Mouse (Mus musculus) thymus, postnatal 0 days (tissue): ENCODE results near the gene Plekhj1. TPM values are rescaled to one million over a fixed set of nuclear protein-coding genes. Genes with fewer than 3 reads are reported as not detected.

Experiments
- DNase-seq: peaks from one replicate; pipeline ENCODE4 v3.0.0-alpha.2; 2015; ENCODE audit warnings: low spot score
- polyA plus RNA-seq: library from polyadenylated mRNA; unstranded; fragments of >200 nt; fragmentation: Nextera tagmentation; extraction: Ambion mirVana; gene quantifications from 2 replicates; pipeline ENCODE4 v1.2.1, GENCODE M21; 2015

The Plekhj1 gene
- polyA plus RNA-seq, 1 experiment from 2014 or later = 137 TPM

- no peak for DNase-seq
Observed at GRCm38 (mm10) chr10:80806341-80807056, 8.1 kb upstream of the Plekhj1 start.

GRCm38 (mm10) chr10:80805925-80806324 lies 7.5 kb upstream of the Plekhj1 start:
- peak; percentile 61 for DNase-seq

GRCm38 (mm10) chr10:80805322-80805721 lies 6.9 kb upstream of the Plekhj1 start:
- DNase-seq = no peak

DNA sequence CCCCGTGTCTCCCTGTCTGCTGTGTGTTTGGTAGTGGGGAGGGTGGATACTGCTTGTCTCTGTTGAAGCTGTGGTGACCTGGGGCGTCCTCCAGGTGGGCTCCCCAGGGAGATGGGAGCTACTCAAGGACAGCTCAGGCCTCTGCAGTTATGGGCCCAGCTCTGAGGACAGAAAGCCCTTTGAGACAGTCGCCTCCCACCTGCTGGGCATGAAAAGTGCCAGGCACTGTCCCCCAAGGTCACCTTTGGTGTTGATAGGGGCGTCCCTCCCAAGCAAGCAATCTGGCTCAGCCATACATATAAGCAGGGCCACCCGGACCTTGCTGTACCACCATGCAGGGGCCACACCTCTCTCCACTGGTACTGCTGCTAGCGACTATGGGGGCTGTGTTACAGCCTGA lies 6.5 kb upstream of the Plekhj1 start, which contains the start of gene Amh:
TSS of gene Amh (plus strand) at position 328 of the 400 bp plus-strand sequence.
- DNase-seq = no peak

- DNase-seq = no peak
Observed at GRCm38 (mm10) chr10:80804340-80804739, 5.9 kb upstream of the Plekhj1 start.

DNA sequence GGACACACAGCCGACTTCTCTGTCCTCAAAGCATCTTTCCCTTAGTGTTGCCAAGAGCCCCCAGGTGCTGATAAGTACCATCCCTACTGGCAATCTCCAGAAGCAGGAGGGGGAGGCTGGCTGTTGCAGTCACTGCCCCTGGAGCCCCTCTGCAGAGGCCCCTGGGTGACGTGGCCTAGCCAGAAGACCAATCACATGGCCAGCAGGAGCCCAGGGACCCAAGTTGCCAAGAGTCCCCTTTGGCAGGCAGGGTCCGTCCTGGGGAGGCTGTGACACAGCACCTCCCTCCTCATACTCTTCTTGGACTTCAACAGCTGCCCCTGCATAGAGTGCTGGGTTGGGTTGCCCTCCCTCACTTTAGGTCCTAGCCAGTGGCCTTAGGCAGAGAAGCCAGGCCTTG lies 4.6 kb upstream of the Plekhj1 start:
- no peak for DNase-seq

DNA sequence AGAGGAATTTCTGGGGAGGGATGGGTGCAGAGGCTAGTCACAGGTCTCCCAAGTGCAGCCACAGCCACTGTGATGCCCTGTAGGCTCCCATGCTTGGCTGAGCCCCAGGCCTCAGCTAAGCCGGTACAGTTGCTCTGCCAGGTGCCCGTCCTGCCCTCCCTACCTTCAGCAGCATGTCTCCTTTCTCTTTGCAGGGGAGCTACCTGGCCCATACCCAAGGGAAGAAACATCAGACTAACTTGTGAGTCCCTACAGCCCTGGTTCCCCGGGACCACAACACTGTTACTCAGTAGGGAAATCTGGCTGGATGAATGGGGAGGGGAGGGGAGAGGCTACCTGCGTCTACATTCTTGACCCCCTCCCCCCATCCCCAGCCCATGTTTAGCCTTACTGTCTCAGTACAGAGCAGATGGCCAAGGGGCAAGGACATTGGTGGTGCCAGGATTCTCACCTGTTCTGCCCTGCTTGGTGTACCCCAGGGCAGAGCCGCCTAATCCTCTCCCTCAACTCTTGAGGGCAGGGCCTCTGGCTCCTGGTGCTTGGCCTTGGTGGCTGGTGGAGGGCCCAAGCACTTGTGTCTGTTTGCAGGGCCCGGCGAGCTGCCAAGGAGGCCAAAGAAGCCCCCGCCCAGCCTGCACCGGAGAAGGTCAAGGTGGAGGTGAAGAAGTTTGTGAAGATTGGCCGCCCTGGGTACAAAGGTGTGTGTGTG lies 3.9 kb upstream of the Plekhj1 start:
- no peak for DNase-seq

GRCm38 (mm10) chr10:80799070-80799566 lies 692 bp upstream of the Plekhj1 start:
- DNase-seq = no peak

DNA sequence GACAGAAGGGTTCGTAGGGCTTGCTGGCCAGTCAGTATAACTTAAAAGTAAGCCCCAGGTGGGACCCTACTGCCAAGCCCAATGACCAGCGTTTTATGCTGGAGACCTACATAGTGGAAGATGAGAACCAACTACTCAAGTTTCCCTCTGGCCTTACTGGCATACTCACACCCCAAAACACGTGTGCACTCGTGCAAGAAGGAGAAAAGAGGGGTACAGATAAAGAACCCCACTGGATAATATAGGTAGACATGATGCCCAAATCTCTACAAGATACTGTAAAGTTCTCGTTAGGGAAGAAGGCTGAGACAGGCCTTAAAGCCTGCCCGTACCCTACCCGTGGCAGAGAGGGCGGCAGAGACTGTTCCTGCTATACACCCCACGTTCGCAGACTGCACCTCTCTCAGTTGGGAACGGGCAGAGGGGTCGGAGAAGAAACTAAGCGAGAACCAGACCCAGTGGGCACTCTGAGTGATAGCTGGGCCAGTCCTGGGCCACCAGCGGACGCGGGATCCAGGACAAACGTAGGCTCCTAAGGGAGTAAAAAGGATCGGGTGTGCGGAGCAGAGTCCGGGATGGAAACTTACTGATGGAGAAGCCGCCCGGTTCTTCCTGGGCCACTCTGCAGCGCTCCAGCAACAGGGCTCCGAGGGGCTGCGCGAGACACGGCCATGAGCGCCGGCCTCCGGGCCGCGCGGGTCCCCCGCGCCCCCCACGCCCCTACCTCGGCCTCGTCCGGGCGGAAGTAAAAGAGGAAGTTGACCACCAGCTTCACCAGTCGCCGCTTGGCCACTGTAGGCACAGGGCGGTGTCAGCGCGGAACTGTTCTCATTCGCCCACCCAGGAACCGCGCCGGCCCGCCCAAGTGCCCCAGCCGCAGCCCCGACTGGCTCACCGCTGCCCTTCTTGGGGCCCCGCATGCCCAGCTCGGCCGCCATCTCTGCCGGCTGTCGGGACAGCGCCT lies 958 bp downstream of the Plekhj1 start:
- no peak for DNase-seq

DNA sequence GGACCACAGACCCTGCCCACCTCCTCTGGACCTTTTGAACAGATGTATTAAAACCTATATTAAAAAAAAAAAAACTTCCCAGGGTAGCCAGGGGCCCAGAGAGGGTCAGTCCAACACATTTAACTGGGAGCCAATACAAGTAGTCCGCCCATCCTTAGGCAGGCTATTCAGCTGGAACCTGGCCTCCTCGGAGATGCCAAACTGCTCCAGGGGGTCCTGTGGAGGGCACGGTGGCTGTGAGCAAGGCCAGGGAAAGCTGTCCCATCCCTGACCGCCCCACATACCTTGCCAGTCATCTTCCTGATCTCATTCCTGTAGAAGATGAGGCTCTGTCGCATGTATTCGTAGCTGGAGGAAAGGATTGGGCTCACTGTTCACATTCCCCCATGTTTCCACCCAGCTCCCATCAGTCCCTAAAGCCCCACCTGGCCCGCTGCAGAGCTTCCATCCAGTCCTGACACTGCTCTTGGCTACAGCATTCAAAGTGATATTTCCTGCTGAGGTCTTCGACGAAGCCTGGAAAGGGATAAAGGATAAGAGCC lies 2.0 kb downstream of the Plekhj1 start:
- no peak for DNase-seq

GRCm38 (mm10) chr10:80794750-80795149 lies 3.7 kb downstream of the Plekhj1 start:
- DNase-seq = no peak

DNA sequence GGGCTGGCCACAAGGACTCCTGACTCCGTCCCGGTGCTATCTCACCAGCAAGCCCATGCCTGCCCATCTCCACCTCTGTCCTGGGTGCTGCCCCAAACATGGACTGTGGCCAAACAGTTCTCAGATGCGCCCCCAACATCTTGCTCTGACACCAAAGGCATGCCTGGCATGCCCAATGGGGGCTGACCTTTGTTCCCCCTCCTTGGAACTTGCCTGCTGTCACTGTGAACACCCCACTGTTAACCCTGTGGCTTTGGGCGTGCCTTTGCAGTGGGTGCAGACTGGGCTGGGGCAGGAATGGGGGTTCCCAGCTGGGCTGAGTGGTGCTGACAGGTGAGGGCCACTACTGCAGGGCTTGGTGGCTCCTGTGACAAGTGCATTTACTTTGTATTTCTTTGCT lies 4.6 kb downstream of the Plekhj1 start:
- DNase-seq = no peak

GRCm38 (mm10) chr10:80793033-80793784 lies 5.2 kb downstream of the Plekhj1 start:
- no peak for DNase-seq

GRCm38 (mm10) chr10:80792175-80793032 lies 6.0 kb downstream of the Plekhj1 start:
- DNase-seq = peak; percentile 68

GRCm38 (mm10) chr10:80791476-80792174 lies 6.8 kb downstream of the Plekhj1 start:
- DNase-seq = no peak

- no peak for DNase-seq
Observed at GRCm38 (mm10) chr10:80790761-80791404, 7.5 kb downstream of the Plekhj1 start.

- DNase-seq = no peak
Observed at GRCm38 (mm10) chr10:80787517-80787916, 10.9 kb downstream of the Plekhj1 start.

DNA sequence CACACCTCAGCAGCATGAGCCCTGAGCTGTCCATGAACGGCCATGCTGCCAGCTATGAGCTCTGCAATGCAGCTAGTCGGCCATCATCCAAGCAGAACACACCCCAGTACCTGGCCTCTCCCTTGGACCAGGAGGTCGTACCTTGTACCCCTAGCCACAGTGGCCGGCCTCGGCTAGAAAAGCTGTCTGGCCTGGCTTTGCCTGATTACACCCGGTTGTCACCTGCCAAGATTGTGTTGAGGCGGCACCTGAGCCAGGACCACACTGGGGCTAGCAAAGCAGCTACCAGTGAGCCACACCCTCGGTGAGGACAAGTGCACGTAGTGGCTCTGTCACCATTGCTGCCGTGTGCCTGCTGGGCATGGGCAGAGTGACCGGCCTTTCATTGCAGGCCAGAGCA lies 12.5 kb downstream of the Plekhj1 start:
- no peak for DNase-seq
